Mouse (Mus musculus): ENCODE data around the gene Vmo1. TPM values are rescaled to one million over a fixed set of nuclear protein-coding genes. Genes with fewer than 3 reads are reported as not detected.

The Vmo1 gene
- polyA plus RNA-seq, 1 experiment from 2014 or later = 0.43 TPM

GRCm38 (mm10) chr11:70551526-70551925, 37.1 kb upstream of the Vmo1 start:
- Histone ChIP-seq H3K9ac (ENCODE audit: low read length) (no peak overlapping the region), H3K4me3 (ENCODE audit: control insufficient read depth in 1 of 2, insufficient read depth in 1 of 2, low read depth in 1 of 2, low read length in 2 of 2) (no peak overlapping the region), H3K27me3 (ENCODE audit: control insufficient read depth, insufficient read depth, low read length) (no peaks in the 10 kb centered on the region), H3K9me3 (ENCODE audit: control insufficient read depth, low read length) (no peaks in the 10 kb centered on the region), H3K36me3 (ENCODE audit: control insufficient read depth, insufficient read depth, low read length) (peaks cover 40% of the 10 kb centered on the region), H3K4me1 (ENCODE audit: control insufficient read depth in 2 of 2, insufficient read depth in 2 of 2, low read length in 2 of 2) (0 out of 4 replicates have a peak, but pooled peaks cover 0 to 2% of the 10 kb centered on the region in 2 experiments), H3K4me2 (ENCODE audit: low read length) (no peak overlapping the region), H3K27ac (replicated peaks in 1 of 2; ENCODE audit: control insufficient read depth in 1 of 2, insufficient read depth in 1 of 2, low read depth in 2 of 2, low read length in 2 of 2) (no peak overlapping the region)
- no peak for ATAC-seq (ENCODE audit: insufficient number of reproducible peaks, insufficient read depth, low FRiP score, low read depth)
- 86% methylated on average over 8 of the region's 8 CpGs for WGBS

DNA sequence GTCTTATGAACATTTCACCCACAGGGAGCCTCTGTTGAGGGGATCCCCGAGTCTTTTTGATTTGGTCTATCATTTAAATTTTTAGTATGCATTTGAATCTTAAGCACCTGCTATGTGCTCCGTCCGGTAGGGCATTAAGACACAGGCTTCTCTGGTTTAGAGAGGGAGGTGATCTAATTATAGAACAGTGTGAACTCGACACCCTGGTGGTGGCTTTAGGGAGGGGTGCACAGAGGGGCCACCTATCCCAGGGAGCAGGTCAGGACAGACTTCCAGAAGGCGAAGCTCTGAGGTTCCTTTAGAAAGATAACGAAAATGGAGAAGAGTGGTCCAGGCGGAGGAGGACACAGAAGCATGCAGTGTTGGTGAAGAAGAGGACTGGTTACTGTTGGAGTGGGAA, 30.1 kb upstream of the Vmo1 start:
- WGBS = 28% methylated on average over 7 of the region's 7 CpGs
- H3K27me3 ChIP-seq (ENCODE audit: control insufficient read depth, insufficient read depth, low read length) = no peaks in the 10 kb centered on the region
- H3K4me1 ChIP-seq (ENCODE audit: control insufficient read depth in 2 of 2, insufficient read depth in 2 of 2, low read length in 2 of 2) = peaks cover 14 to 18% of the 10 kb centered on the region in 2 experiments
- H3K4me3 ChIP-seq (ENCODE audit: control insufficient read depth in 1 of 2, insufficient read depth in 1 of 2, low read depth in 1 of 2, low read length in 2 of 2) = peak overlapping the region in 1 of 2 experiments; percentile 2; a peak in 1 of 4 replicates
- peaks cover 13% of the 10 kb centered on the region; the same call in 1 of the 2 replicates for H3K36me3 ChIP-seq (ENCODE audit: control insufficient read depth, insufficient read depth, low read length)
- no peaks in the 10 kb centered on the region for H3K9me3 ChIP-seq (ENCODE audit: control insufficient read depth, low read length)
- ATAC-seq (ENCODE audit: insufficient number of reproducible peaks, insufficient read depth, low FRiP score, low read depth) = no peak
- peak overlapping the region; percentile 34; the same call in 1 of the 2 replicates for H3K9ac ChIP-seq (ENCODE audit: low read length)
- H3K4me2 ChIP-seq (ENCODE audit: low read length) = peak overlapping the region; percentile 39
- peak overlapping the region in 1 of 2 experiments; percentile 51; a peak in 2 of 4 replicates for H3K27ac ChIP-seq (replicated peaks in 1 of 2; ENCODE audit: control insufficient read depth in 1 of 2, insufficient read depth in 1 of 2, low read depth in 2 of 2, low read length in 2 of 2)

- no peak for ATAC-seq (ENCODE audit: insufficient number of reproducible peaks, insufficient read depth, low FRiP score, low read depth)
- H3K27ac ChIP-seq (replicated peaks in 1 of 2; ENCODE audit: control insufficient read depth in 1 of 2, insufficient read depth in 1 of 2, low read depth in 2 of 2, low read length in 2 of 2) = no peak overlapping the region
- H3K4me3 ChIP-seq (ENCODE audit: control insufficient read depth in 1 of 2, insufficient read depth in 1 of 2, low read depth in 1 of 2, low read length in 2 of 2) = peak overlapping the region in 1 of 2 experiments; percentile 69; a peak in 1 of 4 replicates
- WGBS = 68% methylated on average over 5 of the region's 5 CpGs
- H3K4me1 ChIP-seq (ENCODE audit: control insufficient read depth in 2 of 2, insufficient read depth in 2 of 2, low read length in 2 of 2) = peaks cover 12 to 21% of the 10 kb centered on the region in 2 experiments
- no peaks in the 10 kb centered on the region for H3K27me3 ChIP-seq (ENCODE audit: control insufficient read depth, insufficient read depth, low read length)
- H3K36me3 ChIP-seq (ENCODE audit: control insufficient read depth, insufficient read depth, low read length) = peaks cover 7% of the 10 kb centered on the region; the same call in 1 of the 2 replicates
- H3K9me3 ChIP-seq (ENCODE audit: control insufficient read depth, low read length) = no peaks in the 10 kb centered on the region
- no peak overlapping the region for H3K9ac ChIP-seq (ENCODE audit: low read length)
- H3K4me2 ChIP-seq (ENCODE audit: low read length) = peak overlapping the region; percentile 74; the same call in 1 of the 2 replicates
These were observed 27.0 kb upstream of the Vmo1 start for GRCm38 (mm10) chr11:70541415-70541814.

- no peak for ATAC-seq (ENCODE audit: insufficient number of reproducible peaks, insufficient read depth, low FRiP score, low read depth)
- WGBS = 90% methylated on average over 7 of the region's 7 CpGs
- H3K4me2 ChIP-seq (ENCODE audit: low read length) = peak overlapping the region; percentile 74
- peaks cover 12 to 21% of the 10 kb centered on the region in 2 experiments for H3K4me1 ChIP-seq (ENCODE audit: control insufficient read depth in 2 of 2, insufficient read depth in 2 of 2, low read length in 2 of 2)
- peak overlapping the region; percentile 65 to 69 for H3K4me3 ChIP-seq (ENCODE audit: control insufficient read depth in 1 of 2, insufficient read depth in 1 of 2, low read depth in 1 of 2, low read length in 2 of 2)
- no peaks in the 10 kb centered on the region for H3K9me3 ChIP-seq (ENCODE audit: control insufficient read depth, low read length)
- H3K27ac ChIP-seq (replicated peaks in 1 of 2; ENCODE audit: control insufficient read depth in 1 of 2, insufficient read depth in 1 of 2, low read depth in 2 of 2, low read length in 2 of 2) = 0 out of 4 replicates have a peak overlapping the region, but pooled peaks of 1 of the 2 experiments have one; percentile 74
- no peaks in the 10 kb centered on the region for H3K27me3 ChIP-seq (ENCODE audit: control insufficient read depth, insufficient read depth, low read length)
- H3K9ac ChIP-seq (ENCODE audit: low read length) = peak overlapping the region; percentile 84
- H3K36me3 ChIP-seq (ENCODE audit: control insufficient read depth, insufficient read depth, low read length) = peaks cover 3% of the 10 kb centered on the region; the same call in 1 of the 2 replicates
These were observed 26.5 kb upstream of the Vmo1 start for GRCm38 (mm10) chr11:70540928-70541327.

GRCm38 (mm10) chr11:70539877-70540587, 25.6 kb upstream of the Vmo1 start, which contains the start of gene Pld2:
TSS of gene Pld2 (plus strand) at chr11:70540064.
- no peaks in the 10 kb centered on the region for H3K27me3 ChIP-seq (ENCODE audit: control insufficient read depth, insufficient read depth, low read length)
- ATAC-seq (ENCODE audit: insufficient number of reproducible peaks, insufficient read depth, low FRiP score, low read depth) = peak; percentile 97
- H3K27ac ChIP-seq (replicated peaks in 1 of 2; ENCODE audit: control insufficient read depth in 1 of 2, insufficient read depth in 1 of 2, low read depth in 2 of 2, low read length in 2 of 2) = peak within 1 kb of the TSS; percentile 29 to 74; a peak in 3 of 4 replicates
- H3K9ac ChIP-seq (ENCODE audit: low read length) = peak within 1 kb of the TSS; percentile 84
- WGBS = under 1% methylated on average over 62 of the region's 65 CpGs
- H3K36me3 ChIP-seq (ENCODE audit: control insufficient read depth, insufficient read depth, low read length) = 0 out of 2 replicates have a peak, but pooled peaks cover 2% of the 10 kb centered on the region
- H3K4me2 ChIP-seq (ENCODE audit: low read length) = peak within 1 kb of the TSS; percentile 74
- peaks cover 12 to 21% of the 10 kb centered on the region in 2 experiments for H3K4me1 ChIP-seq (ENCODE audit: control insufficient read depth in 2 of 2, insufficient read depth in 2 of 2, low read length in 2 of 2)
- no peaks in the 10 kb centered on the region for H3K9me3 ChIP-seq (ENCODE audit: control insufficient read depth, low read length)
- H3K4me3 ChIP-seq (ENCODE audit: control insufficient read depth in 1 of 2, insufficient read depth in 1 of 2, low read depth in 1 of 2, low read length in 2 of 2) = peak within 1 kb of the TSS; percentile 65 to 69

GRCm38 (mm10) chr11:70539423-70539822, 25.0 kb upstream of the Vmo1 start:
- ATAC-seq (ENCODE audit: insufficient number of reproducible peaks, insufficient read depth, low FRiP score, low read depth) = no peak
- Histone ChIP-seq H3K27ac (replicated peaks in 1 of 2; ENCODE audit: control insufficient read depth in 1 of 2, insufficient read depth in 1 of 2, low read depth in 2 of 2, low read length in 2 of 2) (0 out of 4 replicates have a peak overlapping the region, but pooled peaks have one; percentile 21 to 25), H3K36me3 (ENCODE audit: control insufficient read depth, insufficient read depth, low read length) (0 out of 2 replicates have a peak, but pooled peaks cover 2% of the 10 kb centered on the region), H3K27me3 (ENCODE audit: control insufficient read depth, insufficient read depth, low read length) (no peaks in the 10 kb centered on the region), H3K9me3 (ENCODE audit: control insufficient read depth, low read length) (no peaks in the 10 kb centered on the region), H3K4me3 (ENCODE audit: control insufficient read depth in 1 of 2, insufficient read depth in 1 of 2, low read depth in 1 of 2, low read length in 2 of 2) (peak overlapping the region; percentile 65 to 69), H3K4me1 (ENCODE audit: control insufficient read depth in 2 of 2, insufficient read depth in 2 of 2, low read length in 2 of 2) (peaks cover 12 to 19% of the 10 kb centered on the region in 2 experiments), H3K4me2 (ENCODE audit: low read length) (peak overlapping the region; percentile 74), H3K9ac (ENCODE audit: low read length) (peak overlapping the region; percentile 84)
- WGBS = 16% methylated on average over 9 of the region's 9 CpGs

DNA sequence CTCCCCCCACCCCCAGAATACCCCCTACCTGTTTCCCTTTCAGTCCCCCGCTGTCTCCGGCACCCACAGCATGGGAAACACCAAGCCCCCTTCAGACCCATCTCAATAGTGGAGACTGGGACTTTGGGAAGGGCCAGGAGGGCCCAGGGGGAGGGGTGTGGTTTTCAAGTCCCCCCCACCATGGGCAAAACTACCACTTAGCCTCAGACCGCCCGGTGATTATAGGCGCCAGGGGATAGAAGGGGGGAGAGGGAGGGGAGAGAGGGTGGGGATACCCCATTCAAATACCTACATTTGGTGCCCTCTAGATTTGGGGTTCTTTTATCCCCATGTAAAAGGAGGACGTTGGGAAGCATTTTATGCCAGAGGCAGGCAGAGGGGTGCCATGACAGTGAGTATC, 18.4 kb upstream of the Vmo1 start, which contains the start of gene Gm40193:
TSS of gene Gm40193 (minus strand) at position 101 of the 400 bp plus-strand sequence.
- ATAC-seq (ENCODE audit: insufficient number of reproducible peaks, insufficient read depth, low FRiP score, low read depth) = no peak
- Histone ChIP-seq H3K36me3 (ENCODE audit: control insufficient read depth, insufficient read depth, low read length) (peaks cover 9% of the 10 kb centered on the region), H3K27me3 (ENCODE audit: control insufficient read depth, insufficient read depth, low read length) (no peaks in the 10 kb centered on the region), H3K4me3 (ENCODE audit: control insufficient read depth in 1 of 2, insufficient read depth in 1 of 2, low read depth in 1 of 2, low read length in 2 of 2) (no peak within 1 kb of the TSS), H3K4me2 (ENCODE audit: low read length) (no peak within 1 kb of the TSS), H3K4me1 (ENCODE audit: control insufficient read depth in 2 of 2, insufficient read depth in 2 of 2, low read length in 2 of 2) (no peaks in the 10 kb centered on the region), H3K9me3 (ENCODE audit: control insufficient read depth, low read length) (no peaks in the 10 kb centered on the region), H3K9ac (ENCODE audit: low read length) (no peak within 1 kb of the TSS), H3K27ac (replicated peaks in 1 of 2; ENCODE audit: control insufficient read depth in 1 of 2, insufficient read depth in 1 of 2, low read depth in 2 of 2, low read length in 2 of 2) (no peak within 1 kb of the TSS)
- 86% methylated on average over 6 of the region's 6 CpGs for WGBS

Data from heart, embryonic 14.5 days (tissue).